Mouse (Mus musculus) liver, postnatal 0 days (tissue): Measurements from ENCODE around the gene Itm2b.

Experiments used
- CTCF ChIP-seq: sonication (generic); IDR thresholded peaks from 2 replicates; pipeline ENCODE4 v1.5.1; 2016; ENCODE audit warnings: antibody characterized with exemption, low read depth
- EP300 ChIP-seq: IDR thresholded peaks from 2 replicates; pipeline ENCODE4 v1.6.1; 2016; ENCODE audit warnings: antibody characterized with exemption, low read depth, mild to moderate bottlenecking

DNA sequence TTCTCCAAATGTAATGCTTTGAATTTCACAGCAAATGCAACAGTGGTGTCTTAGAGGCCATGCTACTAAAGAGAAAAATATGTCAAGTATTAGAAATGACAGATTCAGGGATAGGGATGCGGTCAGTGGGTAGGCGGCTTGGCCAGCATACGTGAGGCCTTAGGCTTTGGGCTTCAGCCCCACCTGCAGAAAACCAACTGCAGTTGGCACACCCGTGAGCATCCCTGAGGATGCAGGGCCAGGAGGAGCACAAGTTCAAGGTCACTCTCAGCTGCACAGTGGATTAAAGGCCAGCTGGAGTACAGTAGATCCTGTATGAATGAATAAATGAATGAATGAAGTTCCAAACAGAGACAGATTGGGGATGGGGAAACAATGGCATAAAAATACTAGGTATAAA is 12.1 kb downstream of the Itm2b start:
- TF ChIP-seq EP300: no peak
- TF ChIP-seq CTCF: no peak
